Mouse (Mus musculus) large intestine, adult 2 months (tissue): ENCODE data around the gene Gnb2. TPM values are rescaled to one million over a fixed set of nuclear protein-coding genes. Genes with fewer than 3 reads are reported as not detected.

Source experiments
- DNase-seq: peaks from one replicate; pipeline ENCODE4 v3.0.0-alpha.2; 2012; ENCODE audit warnings: low read depth, low spot score
- WGBS: fragments of 180-500 bp; shearing (Covaris S2); methylation state at CpG from one replicate; pipeline ENCODE4 v1.1.7; 2018; 5-methylcytosine and 5-hydroxymethylcytosine counted together
- polyA plus RNA-seq: library from polyadenylated mRNA; depleted of rRNA; stranded (reverse); fragments of >200 nt; gene quantifications from 2 replicates; pipeline ENCODE4 v1.2.3, GENCODE M21; 2012; rRNA removed

The Gnb2 gene
- polyA plus RNA-seq, 1 experiment, result 1,025 TPM

- DNase-seq, result no peak
- WGBS, result 41% methylated on average over 4 of the region's 4 CpGs
These were observed 41.8 kb downstream of the Gnb2 start for GRCm38 (mm10) chr5:137491559-137491958.

DNA sequence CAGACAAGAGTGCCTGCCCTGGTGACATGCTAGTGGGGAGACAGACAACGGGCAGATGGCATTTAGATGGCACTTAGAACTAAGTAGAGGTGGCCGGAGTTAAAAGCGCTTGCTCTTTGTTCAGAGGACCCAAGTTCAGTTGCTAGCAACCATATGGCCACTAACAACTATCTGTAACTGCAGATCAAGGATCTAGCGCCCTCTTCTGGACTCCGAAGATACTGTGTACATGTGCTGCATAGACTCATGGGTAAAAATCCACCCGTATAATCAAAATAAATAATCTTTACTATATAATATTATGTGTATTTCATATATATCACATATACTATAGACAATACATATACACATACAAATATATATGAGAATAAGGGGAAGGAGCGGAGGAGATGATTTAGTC lies 45.7 kb downstream of the Gnb2 start:
- DNase-seq, result no peak
- WGBS, result 87% methylated on average over 7 of the region's 7 CpGs

DNA sequence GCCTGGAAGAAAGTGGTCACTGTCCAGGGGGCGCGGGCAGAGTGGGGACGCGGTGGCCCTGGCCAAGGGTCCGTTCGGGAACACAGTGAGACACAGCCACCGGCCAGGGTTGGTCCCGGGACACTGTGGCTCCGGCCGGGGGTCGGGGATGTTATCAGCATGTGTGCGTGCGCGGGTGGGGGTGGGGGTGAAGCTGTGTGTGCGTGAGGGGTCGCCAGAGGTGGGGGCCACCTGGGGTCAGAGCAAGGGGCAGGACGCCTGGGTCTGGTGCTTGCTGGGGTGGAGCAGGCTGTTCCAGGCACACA lies 47.5 kb downstream of the Gnb2 start:
- WGBS, result 11% methylated on average over 17 of the region's 17 CpGs

DNA sequence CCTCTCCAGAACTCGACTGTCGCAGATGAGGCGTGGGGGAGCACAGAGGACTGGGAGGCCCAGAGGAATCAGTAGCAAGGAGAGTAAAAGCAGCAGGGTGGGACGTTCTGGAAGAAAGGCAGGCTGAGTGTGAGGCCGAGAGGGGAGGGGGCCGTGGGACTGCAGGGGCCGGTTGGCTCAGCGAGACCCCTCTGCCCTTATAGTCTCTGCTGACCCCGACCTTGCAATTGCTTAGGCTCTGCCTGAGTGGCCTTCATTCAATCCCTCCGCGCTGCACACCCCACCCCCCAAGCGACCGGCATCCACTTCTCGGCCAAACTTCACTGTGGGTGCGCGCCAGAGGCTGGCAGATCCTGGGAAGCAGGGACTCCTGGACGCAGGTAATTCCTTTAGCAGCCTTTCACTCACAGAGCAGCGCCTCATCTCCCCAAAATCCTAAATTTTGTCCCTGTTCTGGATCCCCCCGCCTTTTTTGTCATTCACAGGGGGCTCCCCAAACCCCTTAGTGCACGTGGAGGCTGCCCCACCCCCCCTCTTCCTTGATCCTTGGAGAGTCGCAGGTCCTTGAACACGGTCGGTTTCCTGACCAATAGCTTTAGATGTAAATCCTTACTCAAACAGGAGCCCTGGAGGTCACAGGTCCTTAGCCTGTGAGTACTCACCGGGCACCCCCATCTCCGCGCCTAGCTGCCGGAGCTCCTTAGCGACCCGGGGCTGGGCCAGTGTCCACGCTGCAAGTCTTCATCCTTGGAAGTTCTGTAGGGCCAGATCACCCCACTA lies 48.0 kb downstream of the Gnb2 start:
- DNase-seq, result no peak
- WGBS, result 33% methylated on average over 30 of the region's 30 CpGs

More for the DNA sequence above, 47.5 kb downstream of the Gnb2 start:
- no peak for DNase-seq

DNA sequence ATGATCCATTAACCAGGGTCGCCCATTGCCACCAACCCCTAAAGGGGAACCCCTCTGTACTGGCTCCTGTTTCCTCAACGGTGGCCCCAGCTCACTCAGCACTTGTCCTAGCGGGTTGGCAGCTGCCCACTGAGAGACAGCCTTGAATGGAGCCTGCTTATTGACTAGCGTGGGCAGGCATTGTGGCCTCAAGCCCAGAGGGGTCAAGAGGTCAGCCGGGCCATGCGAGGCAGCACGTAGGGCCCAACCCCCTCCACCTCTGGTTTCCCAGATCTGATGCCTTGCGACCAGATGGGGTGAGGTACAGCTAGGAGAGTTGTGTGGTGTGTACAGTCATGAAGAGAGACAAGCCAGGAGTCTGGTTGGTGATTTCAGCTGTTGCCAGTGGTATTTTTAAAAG lies 51.4 kb downstream of the Gnb2 start:
- DNase-seq, result no peak
- WGBS, result 60% methylated on average over 8 of the region's 8 CpGs

DNA sequence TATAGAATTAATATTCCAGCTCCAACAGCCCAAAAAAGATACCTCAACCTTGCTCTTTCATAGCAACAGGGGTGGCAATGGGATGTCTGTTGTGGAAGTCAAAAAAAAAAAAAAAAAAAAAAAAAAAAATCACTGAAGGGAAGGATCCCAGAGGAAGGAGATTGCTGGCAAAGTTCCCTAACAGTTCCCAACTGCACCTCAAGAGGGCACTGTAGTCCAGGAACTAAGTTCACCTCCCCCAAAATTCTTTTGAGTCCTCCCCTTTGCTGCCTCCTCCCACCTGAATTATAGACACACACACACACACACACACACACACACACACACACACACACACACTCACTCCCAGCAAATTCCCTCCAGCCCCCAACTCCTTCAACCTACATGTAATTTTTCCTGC lies 52.2 kb downstream of the Gnb2 start:
- peak; percentile 61 for DNase-seq

Other genes starting within 250 kb of the Gnb2 start
- gene Ache, start 246.0 kb downstream of the Gnb2 start, polyA plus RNA-seq, result 5.2 and 6.9 TPM in 2 replicates
- 10.4 and 13.2 TPM in 2 replicates for gene Ufsp1, start 238.9 kb downstream of the Gnb2 start, polyA plus RNA-seq
- 99.8 and 108 TPM in 2 replicates for gene Srrt, start 225.8 kb downstream of the Gnb2 start, polyA plus RNA-seq
- 11.4 and 12.7 TPM in 2 replicates for gene Trip6, start 219.1 kb downstream of the Gnb2 start, polyA plus RNA-seq
- 9.6 and 13.0 TPM in 2 replicates for gene Slc12a9, start 199.9 kb downstream of the Gnb2 start, polyA plus RNA-seq
- gene Ephb4, start 183.4 kb downstream of the Gnb2 start, polyA plus RNA-seq, result 36.5 and 43.7 TPM in 2 replicates
- 1.4 and 2.8 TPM in 2 replicates for gene Zan, start 56.4 kb downstream of the Gnb2 start, polyA plus RNA-seq
- gene Pop7, start 31.0 kb downstream of the Gnb2 start, polyA plus RNA-seq, result 46.9 and 57.9 TPM in 2 replicates
- 9.6 and 13.9 TPM in 2 replicates for gene Gigyf1, start 15.0 kb downstream of the Gnb2 start, polyA plus RNA-seq
- gene Epo, start 268 bp downstream of the Gnb2 start, polyA plus RNA-seq, result not detected in 2 replicates
- gene Actl6b, start 20.0 kb upstream of the Gnb2 start, polyA plus RNA-seq, result 0.46 and 0.77 TPM in 2 replicates
- 0.17 and 0.21 TPM in 2 replicates for gene Tfr2, start 36.3 kb upstream of the Gnb2 start, polyA plus RNA-seq
- gene Mospd3, start 67.5 kb upstream of the Gnb2 start, polyA plus RNA-seq, result 69.4 and 80.2 TPM in 2 replicates
- gene Pcolce, start 80.3 kb upstream of the Gnb2 start, polyA plus RNA-seq, result 41.4 and 42.7 TPM in 2 replicates
- 0.25 and 0.37 TPM in 2 replicates for gene Fbxo24, start 95.5 kb upstream of the Gnb2 start, polyA plus RNA-seq
- 25.5 and 43.8 TPM in 2 replicates for gene Lrch4, start 95.6 kb upstream of the Gnb2 start, polyA plus RNA-seq
- gene Gm20605, start 95.7 kb upstream of the Gnb2 start, polyA plus RNA-seq, result 16.2 and 24.0 TPM in 2 replicates
- 67.0 and 85.5 TPM in 2 replicates for gene Sap25, start 107.8 kb upstream of the Gnb2 start, polyA plus RNA-seq
- 0.71 and 0.90 TPM in 2 replicates for gene Irs3, start 112.2 kb upstream of the Gnb2 start, polyA plus RNA-seq
- 11.9 and 14.8 TPM in 2 replicates for gene Agfg2, start 151.2 kb upstream of the Gnb2 start, polyA plus RNA-seq
- 5.0 and 8.0 TPM in 2 replicates for gene Nyap1, start 208.1 kb upstream of the Gnb2 start, polyA plus RNA-seq
- gene Tsc22d4, start 212.2 kb upstream of the Gnb2 start, polyA plus RNA-seq, result 121 and 125 TPM in 2 replicates
- gene Ppp1r35, start 245.3 kb upstream of the Gnb2 start, polyA plus RNA-seq, result 31.2 and 34.9 TPM in 2 replicates